Mouse (Mus musculus) megakaryocyte, embryonic 14.5 days (primary cell): Measurements from ENCODE around the gene Gpm6a. TPM values are rescaled to one million over a fixed set of nuclear protein-coding genes. Genes with fewer than 3 reads are reported as not detected.

Source experiments
- H3K27me3 ChIP-seq: replicated peaks from 2 replicates; pipeline ENCODE3; 2012; ENCODE audit warnings: inconsistent platforms
- H3K36me3 ChIP-seq: replicated peaks from 2 replicates; pipeline ENCODE3; 2012; ENCODE audit warnings: low read length, inconsistent platforms, mixed read lengths
- H3K4me1 ChIP-seq: 2 replicates; pipeline ENCODE4 v1.6.1; 2012; ENCODE audit warnings: inconsistent platforms
- H3K4me3 ChIP-seq: replicated peaks from 2 replicates; pipeline ENCODE3; 2012; ENCODE audit warnings: moderate library complexity, mild to moderate bottlenecking, inconsistent platforms
- H3K9me3 ChIP-seq: 2 replicates; pipeline ENCODE4 v1.6.1; 2012; ENCODE audit warnings: inconsistent platforms
- FLI1 ChIP-seq: IDR thresholded peaks from 2 replicates; pipeline ENCODE4 v1.6.1; 2012; ENCODE audit warnings: low read length, inconsistent platforms, mixed read lengths
- GATA1 ChIP-seq: IDR thresholded peaks from 3 replicates; pipeline ENCODE4 v1.6.1; 2012; ENCODE audit warnings: mixed read lengths, low read length, inconsistent platforms, borderline replicate concordance
- polyA plus RNA-seq: library from polyadenylated mRNA; stranded (reverse); fragments of >175 nt; gene quantifications from 2 replicates; pipeline ENCODE4 v1.2.3, GENCODE M21; 2012; ENCODE audit warnings: low replicate concordance; ENCODE audit not compliant: insufficient read depth

Gene Gpm6a
- 0.03 TPM in 1 of 2 replicates, not detected in the other for polyA plus RNA-seq

DNA sequence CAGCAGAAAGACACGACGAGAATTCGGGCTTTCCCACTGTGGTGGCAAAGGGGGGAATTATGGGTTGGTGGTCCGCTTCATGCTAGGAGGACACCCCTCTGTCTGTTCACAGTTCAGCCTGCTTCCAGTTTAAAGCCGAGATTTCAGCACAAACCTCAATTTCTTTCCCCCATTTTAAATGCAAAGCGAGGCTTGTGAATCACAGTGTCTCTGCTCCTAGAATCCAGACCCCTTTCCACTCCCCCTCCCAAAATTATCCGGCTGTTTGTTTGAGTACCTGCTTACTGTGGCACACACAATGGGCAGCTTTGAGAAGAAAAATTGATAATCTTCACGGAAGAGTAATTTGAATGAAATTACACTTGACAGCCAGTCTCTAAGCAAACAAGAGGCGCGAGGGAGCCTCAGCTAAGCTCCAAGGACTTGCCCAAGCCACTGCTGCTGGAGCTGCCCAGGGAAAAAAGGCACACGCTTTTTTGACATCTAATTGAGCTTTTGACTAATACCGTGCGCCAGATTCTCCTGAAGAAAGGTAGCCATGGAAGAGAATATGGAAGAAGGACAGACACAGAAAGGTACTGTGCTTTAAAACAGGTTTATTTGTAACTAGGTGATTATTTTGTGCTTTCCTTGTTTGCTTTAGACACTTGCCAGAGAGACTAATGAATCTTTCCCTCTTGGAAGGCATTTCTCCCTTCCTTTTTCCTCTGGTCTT lies at the start of gene Gpm6a:
Gene Gpm6a (plus strand): TSS at position 103 of the 715 bp plus-strand sequence.
- Histone ChIP-seq H3K27me3 (no peaks in the 10 kb centered on the region), H3K4me3 (no peak within 1 kb of the TSS), H3K36me3 (no peaks in the 10 kb centered on the region), H3K9me3 (no peaks in the 10 kb centered on the region), H3K4me1 (no peaks in the 10 kb centered on the region)
- TF ChIP-seq FLI1 (no peak), GATA1 (no peak)

DNA sequence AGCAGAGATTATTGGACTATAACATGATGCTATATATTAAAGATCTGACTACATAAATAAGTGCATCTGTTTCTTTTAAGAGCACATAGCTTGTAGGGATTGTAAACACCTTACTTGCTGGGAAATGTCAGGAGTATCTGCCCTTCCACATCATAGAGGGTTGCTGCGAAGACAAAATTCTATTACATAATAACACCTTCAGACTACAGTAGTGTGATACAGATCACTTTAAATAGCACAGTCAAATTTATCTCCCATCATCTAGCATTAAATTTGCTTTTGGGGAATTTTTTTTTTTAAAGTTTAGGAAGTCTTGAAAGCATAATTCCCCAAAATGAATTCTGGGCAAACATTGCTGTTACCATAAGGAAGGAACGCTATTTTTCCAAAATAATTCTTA lies 41.8 kb upstream of the Gpm6a start:
- TF ChIP-seq GATA1 (no peak), FLI1 (no peak)
- no peaks in the 10 kb centered on the region for H3K36me3 ChIP-seq
- H3K9me3 ChIP-seq: peaks cover 9% of the 10 kb centered on the region
- no peak overlapping the region for H3K4me3 ChIP-seq
- no peaks in the 10 kb centered on the region for H3K4me1 ChIP-seq
- no peaks in the 10 kb centered on the region for H3K27me3 ChIP-seq

DNA sequence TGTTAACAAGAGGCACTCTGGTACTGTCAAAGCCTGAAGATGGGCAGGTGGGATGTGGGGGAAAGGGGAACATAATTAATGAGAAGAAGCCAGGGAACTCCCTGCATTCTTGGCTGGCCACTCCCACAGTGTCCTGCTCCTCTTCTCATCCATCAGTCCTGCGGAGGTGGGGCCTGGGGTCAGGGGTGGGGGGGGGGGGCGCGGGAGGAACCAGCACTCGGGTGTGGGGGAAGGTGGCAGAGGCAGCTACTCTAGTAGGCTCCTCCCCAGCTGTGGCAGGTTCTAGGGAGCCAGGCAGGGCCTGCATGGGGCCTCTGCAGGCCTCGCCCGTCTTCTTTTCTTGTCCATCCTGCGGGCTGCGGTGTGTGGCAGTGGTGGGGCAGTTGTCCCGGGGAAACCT lies 36.9 kb upstream of the Gpm6a start:
- TF ChIP-seq GATA1 (no peak), FLI1 (no peak)
- H3K9me3 ChIP-seq: peaks cover 16% of the 10 kb centered on the region
- no peaks in the 10 kb centered on the region for H3K36me3 ChIP-seq
- H3K4me1 ChIP-seq: no peaks in the 10 kb centered on the region
- H3K4me3 ChIP-seq: no peak overlapping the region
- H3K27me3 ChIP-seq: no peaks in the 10 kb centered on the region

DNA sequence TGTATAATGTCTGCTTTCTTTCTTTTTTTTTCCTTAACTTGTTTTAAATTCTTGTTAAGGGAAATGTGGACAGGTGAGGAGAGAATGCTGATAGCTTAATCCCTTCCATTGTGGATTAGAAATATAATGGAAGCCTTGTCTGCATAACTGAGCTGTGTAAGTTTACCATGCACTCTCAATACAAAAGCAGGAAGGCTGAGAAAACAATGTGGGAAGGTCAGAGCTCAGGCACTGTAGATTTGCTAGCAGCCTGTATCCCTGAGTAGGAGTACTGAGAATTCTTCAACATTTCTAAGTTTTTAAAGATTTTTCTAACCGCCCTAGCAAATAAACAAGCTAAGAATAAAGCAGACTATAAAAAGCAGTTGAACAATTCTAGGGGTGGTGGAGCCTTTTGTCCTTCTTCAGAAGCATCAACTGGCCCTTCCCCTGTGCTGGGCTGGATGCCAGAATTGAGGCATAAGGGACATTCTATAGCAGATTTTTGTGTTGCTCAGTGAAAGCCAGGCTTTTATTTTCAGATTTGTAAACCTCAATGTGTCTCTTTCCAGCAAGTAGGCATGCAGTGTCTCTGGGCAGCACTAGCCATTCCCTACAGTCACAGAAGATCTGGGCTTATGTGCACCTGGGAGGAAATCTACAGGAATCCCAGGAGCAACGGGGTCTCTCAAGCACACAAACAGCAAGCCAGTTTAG lies 32.3 kb upstream of the Gpm6a start:
- H3K27me3 ChIP-seq: no peaks in the 10 kb centered on the region
- H3K4me1 ChIP-seq: no peaks in the 10 kb centered on the region
- no peak for TF ChIP-seq GATA1
- no peak for TF ChIP-seq FLI1
- peaks cover 11% of the 10 kb centered on the region for H3K9me3 ChIP-seq
- H3K36me3 ChIP-seq: no peaks in the 10 kb centered on the region
- no peak overlapping the region for H3K4me3 ChIP-seq

DNA sequence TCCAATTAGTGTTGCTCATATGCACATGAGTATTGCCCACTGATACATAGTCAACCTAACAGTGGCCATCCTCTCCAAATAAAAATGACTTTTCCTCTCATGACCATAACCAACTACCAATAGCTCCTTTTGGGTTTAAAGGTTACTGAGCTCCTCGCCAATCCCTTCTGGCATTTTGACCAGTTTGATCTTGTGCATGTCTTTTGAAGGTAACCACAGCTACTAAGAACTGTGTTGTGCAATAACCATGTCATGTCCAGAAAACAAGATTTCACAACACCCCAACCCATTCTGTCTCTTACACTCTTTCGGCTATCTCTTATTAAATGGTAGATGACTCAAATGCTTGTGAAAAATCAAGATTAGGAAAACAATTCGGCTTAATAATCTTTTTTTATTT lies 29.7 kb upstream of the Gpm6a start:
- no peaks in the 10 kb centered on the region for H3K9me3 ChIP-seq
- TF ChIP-seq FLI1 (no peak), GATA1 (no peak)
- H3K4me3 ChIP-seq: no peak overlapping the region
- H3K36me3 ChIP-seq: no peaks in the 10 kb centered on the region
- no peaks in the 10 kb centered on the region for H3K27me3 ChIP-seq
- H3K4me1 ChIP-seq: no peaks in the 10 kb centered on the region

DNA sequence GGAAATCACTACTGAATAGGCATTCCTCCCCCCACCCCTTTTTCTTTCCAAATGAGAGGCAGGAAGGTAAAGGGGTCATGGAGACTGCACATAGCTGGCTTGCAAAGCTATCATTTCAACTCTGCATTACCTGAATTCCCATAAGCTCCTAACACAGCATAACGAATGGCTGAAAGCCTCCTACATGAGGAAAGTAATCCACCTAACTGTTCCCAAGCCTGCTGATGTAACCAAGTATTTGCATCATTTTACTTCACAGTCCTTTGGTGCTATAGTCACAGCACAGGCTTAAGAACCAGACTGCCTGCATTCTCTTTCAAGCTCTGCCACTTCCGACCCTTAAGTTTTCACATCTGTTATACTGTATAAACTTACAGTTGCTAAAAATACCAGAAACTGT lies 22.3 kb upstream of the Gpm6a start:
- Histone ChIP-seq H3K9me3 (0 out of 2 replicates have a peak, but pooled peaks cover 2% of the 10 kb centered on the region), H3K4me1 (no peaks in the 10 kb centered on the region), H3K36me3 (no peaks in the 10 kb centered on the region), H3K4me3 (no peak overlapping the region), H3K27me3 (no peaks in the 10 kb centered on the region)
- TF ChIP-seq GATA1 (no peak), FLI1 (no peak)

DNA sequence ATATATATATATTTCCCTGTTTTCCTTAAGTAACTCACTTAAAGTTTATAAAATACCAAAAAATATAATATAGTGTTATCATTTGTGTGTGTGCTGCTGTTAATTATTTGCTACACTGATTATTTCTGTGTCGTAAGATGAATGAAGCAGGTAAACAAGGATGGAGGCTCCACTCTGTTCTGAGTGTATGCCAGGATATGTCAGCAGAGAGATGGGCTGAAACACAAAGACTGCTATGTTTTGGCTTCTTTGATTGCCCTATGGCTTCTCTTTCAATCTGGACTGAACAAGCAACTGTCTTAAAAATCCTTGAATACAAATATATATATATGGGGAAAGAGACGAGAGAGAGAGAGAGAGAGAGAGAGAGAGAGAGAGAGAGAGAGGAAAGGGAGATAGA lies 1.3 kb upstream of the Gpm6a start:
- H3K27me3 ChIP-seq: no peaks in the 10 kb centered on the region
- TF ChIP-seq FLI1: no peak
- H3K36me3 ChIP-seq: no peaks in the 10 kb centered on the region
- H3K4me3 ChIP-seq: no peak overlapping the region
- H3K9me3 ChIP-seq: no peaks in the 10 kb centered on the region
- H3K4me1 ChIP-seq: no peaks in the 10 kb centered on the region

DNA sequence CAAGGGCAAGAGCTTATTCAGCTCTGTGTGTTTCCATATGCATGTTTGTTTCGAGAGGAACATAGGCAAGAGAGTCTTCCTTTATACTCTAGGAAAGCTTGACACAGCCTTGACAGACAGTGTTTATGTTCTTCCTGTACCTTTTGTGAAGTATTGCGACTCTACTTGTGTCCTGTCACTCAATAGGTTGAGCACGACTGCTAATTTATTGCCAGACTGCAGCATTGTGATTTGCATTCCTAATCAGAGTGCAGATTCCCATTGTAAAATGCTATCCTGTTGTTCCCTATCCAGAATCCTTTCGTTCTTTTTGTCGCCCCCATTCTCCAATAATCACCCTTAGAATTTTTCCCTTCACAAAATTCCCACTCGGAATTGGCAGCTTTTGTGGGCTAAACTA lies 613 bp upstream of the Gpm6a start:
- Histone ChIP-seq H3K36me3 (no peaks in the 10 kb centered on the region), H3K4me3 (no peak overlapping the region), H3K9me3 (no peaks in the 10 kb centered on the region), H3K4me1 (no peaks in the 10 kb centered on the region), H3K27me3 (no peaks in the 10 kb centered on the region)
- no peak for TF ChIP-seq FLI1
- TF ChIP-seq GATA1: no peak

DNA sequence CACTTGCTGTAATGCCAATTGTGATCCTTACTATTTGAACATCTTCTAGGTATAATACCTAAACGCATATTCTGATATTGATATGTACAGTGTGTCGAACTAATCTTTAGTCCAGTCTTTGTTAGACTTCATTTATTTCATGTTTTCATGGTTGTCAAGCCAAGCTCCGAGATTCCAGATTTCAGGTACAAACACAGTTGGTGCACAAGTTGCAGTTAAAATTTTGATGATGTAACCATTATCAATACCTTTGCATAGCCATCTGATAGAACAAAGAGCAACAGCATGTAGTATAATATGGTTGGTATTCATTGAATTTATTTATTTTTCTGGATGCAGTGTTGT lies 785 bp downstream of the Gpm6a start:
- no peak overlapping the region for H3K4me3 ChIP-seq
- H3K4me1 ChIP-seq: no peaks in the 10 kb centered on the region
- no peak for TF ChIP-seq FLI1
- no peak for TF ChIP-seq GATA1
- H3K27me3 ChIP-seq: no peaks in the 10 kb centered on the region
- no peaks in the 10 kb centered on the region for H3K36me3 ChIP-seq
- H3K9me3 ChIP-seq: no peaks in the 10 kb centered on the region

DNA sequence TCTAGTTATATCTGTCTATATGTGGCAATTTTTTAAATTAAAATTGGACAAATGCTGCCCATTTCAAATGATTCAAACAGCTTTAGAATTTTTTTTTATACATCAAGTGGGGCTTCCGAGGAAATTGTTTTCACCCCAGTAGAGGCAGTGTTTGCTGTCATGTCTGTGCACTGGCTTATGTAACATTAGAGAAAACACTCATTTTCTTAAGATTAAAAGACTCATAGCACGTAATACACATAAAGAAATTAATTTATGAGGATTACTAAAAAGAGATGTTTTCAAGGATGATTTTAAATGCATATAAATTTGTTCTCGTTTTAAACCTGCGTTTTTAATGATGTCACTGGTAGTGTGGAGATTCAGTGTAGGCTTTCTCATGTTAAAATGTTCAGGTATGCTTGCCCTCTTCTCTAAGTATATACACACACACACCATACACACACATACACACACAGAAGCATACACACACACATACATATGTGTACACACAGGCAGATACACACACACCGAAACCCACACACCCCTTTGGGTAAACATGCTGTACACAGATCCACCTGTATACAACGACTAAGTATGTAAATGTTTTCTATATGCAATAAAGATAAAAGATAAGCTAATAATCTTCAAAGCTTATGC lies 1.4 kb downstream of the Gpm6a start:
- no peaks in the 10 kb centered on the region for H3K4me1 ChIP-seq
- H3K9me3 ChIP-seq: no peaks in the 10 kb centered on the region
- H3K27me3 ChIP-seq: no peaks in the 10 kb centered on the region
- H3K36me3 ChIP-seq: no peaks in the 10 kb centered on the region
- H3K4me3 ChIP-seq: no peak overlapping the region
- no peak for TF ChIP-seq GATA1
- no peak for TF ChIP-seq FLI1
